Mouse (Mus musculus) kidney, postnatal 0 days (tissue): ENCODE measurements around the gene Sccpdh. TPM values are rescaled to one million over a fixed set of nuclear protein-coding genes. Genes with fewer than 3 reads are reported as not detected.
"Not testable (repeated sequence)": the region's sequence is repeated elsewhere in the genome, so short reads cannot be mapped to it uniquely, and the experiment has no call there.

Experiments used
- ATAC-seq: fragments of 200-750 bp; cut with Nextera tagmentation; replicated peaks from 2 replicates; pipeline ENCODE4 v1.8.0; 2017; ENCODE audit warnings: low read depth, moderate number of reproducible peaks, moderate TSS enrichment, moderate library complexity; ENCODE audit not compliant: low FRiP score
- DNase-seq: peaks from one replicate; pipeline ENCODE4 v3.0.0-alpha.2; 2016; ENCODE audit warnings: low spot score
- H3K27ac ChIP-seq: fragments of 300-500 bp; sonication (generic); 2 replicates; pipeline ENCODE4 v1.5.1; 2014; ENCODE audit warnings: mild to moderate bottlenecking
- H3K27me3 ChIP-seq: fragments of 300-500 bp; sonication (generic); 2 replicates; pipeline ENCODE4 v1.6.1; 2014; ENCODE audit warnings: low read length, mixed read lengths; ENCODE audit not compliant: insufficient read depth
- H3K36me3 ChIP-seq: fragments of 300-500 bp; sonication (generic); 2 replicates; pipeline ENCODE4 v1.6.1; 2014; ENCODE audit warnings: low read length, mixed read lengths; ENCODE audit not compliant: insufficient read depth
- H3K4me1 ChIP-seq: fragments of 300-500 bp; sonication (generic); replicated peaks from 2 replicates; pipeline ENCODE4 v1.6.1; 2014; ENCODE audit warnings: antibody characterized with exemption, low read length, mixed read lengths; ENCODE audit not compliant: insufficient read depth
- H3K4me2 ChIP-seq: fragments of 300-500 bp; sonication (generic); 2 replicates; pipeline ENCODE4 v1.6.1; 2014; ENCODE audit warnings: mild to moderate bottlenecking, low read length, moderate library complexity, mixed read lengths
- H3K4me3 ChIP-seq: fragments of 300-500 bp; sonication (generic); replicated peaks from 2 replicates; pipeline ENCODE4 v1.5.1; 2014; ENCODE audit warnings: low read depth, low read length
- H3K9ac ChIP-seq: fragments of 300-500 bp; sonication (generic); 2 replicates; pipeline ENCODE4 v1.6.1; 2014; ENCODE audit warnings: low read depth, low read length
- H3K9me3 ChIP-seq: fragments of 300-500 bp; sonication (generic); replicated peaks from 2 replicates; pipeline ENCODE4 v1.6.1; 2016; ENCODE audit warnings: low read length, inconsistent platforms, mixed read lengths
- CTCF ChIP-seq: IDR thresholded peaks from 2 replicates; pipeline ENCODE4 v1.5.1; 2016; ENCODE audit warnings: antibody characterized with exemption, low read depth, mild to moderate bottlenecking, moderate library complexity
- WGBS: fragments of 180-500 bp; shearing (Covaris S2); extraction: QIAGEN DNeasy Blood & Tissue Kit; methylation state at CpG from one replicate; pipeline ENCODE4 v1.1.7; 2014; 5-methylcytosine and 5-hydroxymethylcytosine counted together
- polyA plus RNA-seq: library from polyadenylated mRNA; unstranded; fragments of >200 nt; fragmentation: Nextera tagmentation; extraction: Ambion mirVana; gene quantifications from 2 replicates; pipeline ENCODE4 v1.2.1, GENCODE M21; 2015

Sccpdh gene
- polyA plus RNA-seq, 1 experiment from 2014 or later, result 71.9 TPM

DNA sequence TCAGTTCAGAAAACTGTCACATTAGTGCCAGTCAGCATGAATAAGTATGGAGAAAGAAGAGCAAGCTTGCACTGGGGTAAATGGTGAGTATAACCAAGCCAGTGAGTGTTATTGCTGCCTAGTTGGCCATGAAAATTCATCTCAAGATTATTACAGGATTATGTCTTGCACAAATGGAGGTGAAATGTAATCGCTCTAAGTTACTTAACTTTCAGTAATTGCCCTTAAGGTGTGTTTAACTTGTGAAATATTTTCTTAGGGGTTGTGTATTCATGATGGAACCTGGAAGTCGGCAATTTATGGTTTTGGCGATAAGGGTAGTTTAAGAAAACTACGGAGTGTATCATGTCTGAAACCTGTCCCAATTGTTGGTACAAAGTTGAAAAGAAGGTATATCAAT, 11.3 kb downstream of the Sccpdh start:
- Histone ChIP-seq H3K4me2 (no peak overlapping the region), H3K4me1 (no peaks in the 10 kb centered on the region), H3K36me3 (peaks cover 35% of the 10 kb centered on the region; the same call in 1 of the 2 replicates), H3K9ac (no peak overlapping the region), H3K9me3 (no peaks in the 10 kb centered on the region), H3K27me3 (no peaks in the 10 kb centered on the region), H3K4me3 (no peak overlapping the region), H3K27ac (no peak overlapping the region)
- no peak for TF ChIP-seq CTCF
- no peak for DNase-seq
- whole genome bisulfite sequencing, result 96% methylated on average over 4 of the region's 4 CpGs
- ATAC-seq, result no peak

DNA sequence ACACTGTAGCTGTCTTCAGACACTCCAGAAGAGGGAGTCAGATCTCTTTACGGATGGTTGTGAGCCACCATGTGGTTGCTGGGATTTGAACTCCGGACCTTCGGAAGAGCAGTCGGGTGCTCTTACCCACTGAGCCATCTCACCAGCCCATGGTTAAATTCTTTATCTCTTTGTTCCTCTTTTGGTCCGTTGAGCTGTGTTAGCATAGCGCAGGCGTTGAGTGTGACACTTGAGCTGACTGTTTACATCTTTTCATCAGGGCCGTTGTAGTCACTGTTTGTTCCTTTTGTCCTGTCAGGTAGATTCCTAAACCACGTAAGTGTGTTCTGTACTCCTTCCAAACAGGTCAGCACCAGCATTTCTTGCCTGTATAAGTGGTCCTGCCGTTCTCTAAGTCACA, 14.7 kb downstream of the Sccpdh start:
- peaks cover 36% of the 10 kb centered on the region for H3K36me3 ChIP-seq
- WGBS, result 84% methylated on average over 9 of the region's 10 CpGs
- not testable (repeated sequence) for H3K4me3 ChIP-seq, ATAC-seq, H3K4me1 ChIP-seq, H3K4me2 ChIP-seq, H3K9ac ChIP-seq, H3K27ac ChIP-seq, DNase-seq, H3K9me3 ChIP-seq, H3K27me3 ChIP-seq

DNA sequence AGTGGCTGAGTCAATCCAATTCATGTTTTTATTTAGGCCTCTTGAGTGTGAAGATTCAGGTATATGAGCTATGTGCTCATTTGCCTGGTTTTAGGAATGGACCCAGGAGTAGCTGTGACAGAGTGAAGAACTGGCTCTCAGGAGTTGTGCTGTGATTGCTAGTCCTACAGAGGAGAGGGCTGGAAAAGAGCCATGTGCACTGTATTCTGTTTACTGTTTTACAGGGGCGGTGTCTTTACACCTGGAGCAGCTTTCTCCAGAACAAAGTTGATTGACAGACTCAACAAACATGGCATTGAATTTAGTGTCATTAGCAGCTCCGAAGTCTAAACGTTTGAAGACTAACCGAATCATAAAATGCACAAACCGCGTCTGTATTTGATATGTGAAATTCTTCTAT, 18.3 kb downstream of the Sccpdh start:
- no peak overlapping the region for H3K9ac ChIP-seq
- no peak for ATAC-seq
- no peak overlapping the region for H3K4me2 ChIP-seq
- peaks cover 31% of the 10 kb centered on the region for H3K36me3 ChIP-seq
- 82% methylated on average over 6 of the region's 6 CpGs for WGBS
- no peaks in the 10 kb centered on the region for H3K4me1 ChIP-seq
- H3K27me3 ChIP-seq, result no peaks in the 10 kb centered on the region
- H3K4me3 ChIP-seq, result no peak overlapping the region
- no peak overlapping the region for H3K27ac ChIP-seq
- no peak for DNase-seq
- no peak for TF ChIP-seq CTCF
- H3K9me3 ChIP-seq, result no peaks in the 10 kb centered on the region

DNA sequence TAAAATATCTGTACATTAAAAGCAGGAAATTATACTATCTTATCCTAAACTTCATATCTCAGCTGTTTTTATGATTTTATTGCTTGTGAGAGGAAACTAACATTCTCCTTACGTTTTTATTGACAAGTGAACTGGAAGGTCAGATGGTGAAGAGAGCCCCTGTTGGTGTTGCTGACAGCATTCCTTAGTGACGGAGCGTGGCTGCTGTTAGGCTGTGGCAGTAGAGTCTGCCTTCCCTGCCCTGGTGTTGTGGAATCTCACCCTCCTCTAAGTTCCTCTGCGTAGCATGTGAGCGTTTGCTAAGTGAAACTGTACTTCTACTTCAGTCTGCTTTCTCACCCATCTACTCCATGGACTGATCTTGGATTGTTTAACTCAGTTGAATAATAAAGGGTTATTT, 18.8 kb downstream of the Sccpdh start:
- Histone ChIP-seq H3K9me3 (no peaks in the 10 kb centered on the region), H3K9ac (no peak overlapping the region), H3K4me3 (no peak overlapping the region), H3K36me3 (peaks cover 29% of the 10 kb centered on the region), H3K4me1 (no peaks in the 10 kb centered on the region), H3K27me3 (no peaks in the 10 kb centered on the region), H3K27ac (no peak overlapping the region), H3K4me2 (no peak overlapping the region)
- no peak for TF ChIP-seq CTCF
- WGBS, result 75% methylated on average over 5 of the region's 5 CpGs
- DNase-seq, result no peak
- ATAC-seq, result no peak

GRCm38 (mm10) chr1:179687305-179687704, 19.3 kb downstream of the Sccpdh start:
- no peak for TF ChIP-seq CTCF
- Histone ChIP-seq H3K4me2 (no peak overlapping the region), H3K9me3 (no peaks in the 10 kb centered on the region), H3K4me3 (no peak overlapping the region), H3K9ac (no peak overlapping the region), H3K27me3 (no peaks in the 10 kb centered on the region), H3K36me3 (peaks cover 27% of the 10 kb centered on the region), H3K27ac (no peak overlapping the region), H3K4me1 (no peaks in the 10 kb centered on the region)
- no peak for DNase-seq
- ATAC-seq, result no peak
- 77% methylated on average over 1 of the region's 1 CpGs for WGBS

DNA sequence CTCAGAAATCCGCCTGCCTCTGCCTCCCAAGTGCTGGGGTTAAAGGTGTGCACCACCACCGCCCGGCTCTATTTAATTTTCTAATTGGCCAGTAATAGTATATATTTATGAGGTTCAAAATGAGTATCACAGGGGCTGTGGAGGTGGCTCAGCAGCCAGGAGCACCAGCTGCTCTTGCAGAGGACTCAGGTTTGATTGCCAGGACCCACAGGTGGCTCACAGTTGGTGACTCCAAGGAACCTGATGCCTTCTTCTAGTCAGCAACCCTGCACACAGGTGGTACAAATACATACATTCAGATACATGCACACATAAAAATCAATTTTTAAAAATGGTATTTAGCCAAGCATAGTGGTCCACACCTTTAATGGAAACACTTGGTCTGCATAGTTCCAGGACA, 20.0 kb downstream of the Sccpdh start:
- Histone ChIP-seq H3K27ac (no peak overlapping the region), H3K27me3 (no peaks in the 10 kb centered on the region), H3K9me3 (no peaks in the 10 kb centered on the region), H3K4me1 (no peaks in the 10 kb centered on the region), H3K9ac (no peak overlapping the region), H3K36me3 (peaks cover 26% of the 10 kb centered on the region), H3K4me3 (no peak overlapping the region), H3K4me2 (no peak overlapping the region)
- ATAC-seq, result no peak
- TF ChIP-seq CTCF, result no peak
- WGBS, result 100% methylated on average over 3 of the region's 3 CpGs
- DNase-seq, result no peak

- Histone ChIP-seq H3K27me3 (no peaks in the 10 kb centered on the region), H3K4me3 (no peak overlapping the region), H3K27ac (no peak overlapping the region), H3K4me1 (no peaks in the 10 kb centered on the region), H3K9ac (no peak overlapping the region), H3K9me3 (no peaks in the 10 kb centered on the region), H3K36me3 (peaks cover 23% of the 10 kb centered on the region), H3K4me2 (no peak overlapping the region)
- DNase-seq (no peak), ATAC-seq (no peak)
- no peak for TF ChIP-seq CTCF
- WGBS, result 79% methylated on average over 6 of the region's 6 CpGs
These were observed 20.4 kb downstream of the Sccpdh start for GRCm38 (mm10) chr1:179688415-179688814.
